Mouse (Mus musculus) layer of hippocampus, adult 11-12 months (tissue): Measurements from ENCODE around the gene Gm6793.
A peak's percentile ranks its signal among the peaks of the same experiment; 100 is the strongest.

ENCODE experiments used
- DNase-seq: peaks from one replicate; pipeline ENCODE4 v3.0.0; 2022; ENCODE audit warnings: low spot score

Gm6793 gene

DNA sequence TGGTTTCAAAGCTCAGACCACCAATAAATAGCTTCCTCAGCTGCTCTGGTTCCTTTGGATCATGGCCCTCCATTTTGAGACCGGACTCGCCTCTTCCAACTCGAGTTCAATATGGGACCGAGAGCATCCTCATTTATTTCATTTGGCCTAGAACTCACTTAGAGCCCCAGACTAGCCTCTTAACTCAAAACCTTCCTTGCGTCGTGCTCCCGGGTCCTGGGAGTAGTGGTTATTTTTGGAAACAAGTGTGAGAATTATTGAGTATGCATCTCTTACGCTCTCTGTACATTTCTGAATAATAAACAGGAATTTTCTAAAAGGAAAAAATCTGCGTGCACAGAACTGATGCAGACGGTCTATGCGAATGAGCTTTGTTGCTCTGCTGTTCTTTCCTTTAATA, at the start of gene Gm6793:
TSS of gene Gm6793 (minus strand) at position 101 of the 400 bp plus-strand sequence.
- DNase-seq: no peak

DNA sequence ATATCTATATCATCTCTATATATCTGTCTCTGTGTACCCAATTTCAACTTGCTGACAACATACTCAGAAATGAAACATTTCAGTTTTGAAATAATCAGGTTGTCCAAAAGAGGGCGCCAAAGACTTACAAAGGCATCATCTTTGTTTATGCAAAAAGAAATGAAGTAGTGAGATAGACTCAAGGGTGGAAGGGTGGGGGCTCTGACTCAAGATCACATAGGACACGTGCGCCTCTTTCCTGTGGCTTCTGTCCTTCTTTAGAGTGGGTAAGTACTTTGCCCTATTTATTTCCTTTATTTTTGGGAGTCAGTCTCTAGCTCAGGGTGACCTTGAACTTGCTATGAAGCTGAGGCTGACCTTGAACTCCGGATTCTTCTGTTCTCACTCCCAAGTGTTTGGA, 46.5 kb upstream of the Gm6793 start:
- peak; percentile 62 for DNase-seq

DNA sequence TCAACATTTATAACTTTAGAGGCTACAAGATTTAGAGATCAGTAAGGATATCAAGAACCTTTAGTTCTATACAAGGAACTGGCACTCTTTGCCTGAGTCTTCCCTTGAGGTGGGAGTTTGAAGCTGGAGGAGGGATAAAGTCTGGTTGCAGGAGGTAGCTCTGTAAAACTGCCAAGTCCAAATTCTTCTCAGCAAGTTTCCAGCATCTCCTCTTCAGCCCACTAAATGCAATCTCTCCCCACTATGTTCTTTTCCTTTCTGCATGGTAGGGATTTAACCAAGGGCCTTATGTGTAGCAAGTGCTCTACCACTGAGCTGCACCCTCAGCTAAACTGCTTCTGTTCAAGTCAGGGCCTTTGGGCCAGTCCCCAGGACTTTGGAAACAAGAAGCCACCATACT, 39.6 kb upstream of the Gm6793 start:
- no peak for DNase-seq

DNA sequence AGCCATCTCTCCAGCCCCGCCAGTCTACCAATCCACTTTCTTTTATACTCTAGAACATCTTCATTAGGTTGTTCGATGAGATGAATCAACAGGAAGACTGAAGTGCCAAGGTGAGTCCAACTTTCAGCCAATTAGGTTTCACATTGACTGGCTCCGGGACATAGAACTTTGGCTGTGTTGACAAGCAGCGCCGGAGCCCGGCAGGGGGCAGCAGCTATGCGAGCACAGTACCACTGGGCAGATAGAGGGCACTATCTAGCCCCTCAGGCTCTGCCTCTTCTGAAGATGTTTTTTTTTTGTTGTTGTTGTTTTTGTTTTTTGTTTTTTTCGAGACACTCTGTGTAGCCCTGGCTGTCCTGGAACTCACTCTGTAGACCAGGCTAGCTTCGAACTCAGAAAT, 36.7 kb upstream of the Gm6793 start:
- DNase-seq: no peak

DNA sequence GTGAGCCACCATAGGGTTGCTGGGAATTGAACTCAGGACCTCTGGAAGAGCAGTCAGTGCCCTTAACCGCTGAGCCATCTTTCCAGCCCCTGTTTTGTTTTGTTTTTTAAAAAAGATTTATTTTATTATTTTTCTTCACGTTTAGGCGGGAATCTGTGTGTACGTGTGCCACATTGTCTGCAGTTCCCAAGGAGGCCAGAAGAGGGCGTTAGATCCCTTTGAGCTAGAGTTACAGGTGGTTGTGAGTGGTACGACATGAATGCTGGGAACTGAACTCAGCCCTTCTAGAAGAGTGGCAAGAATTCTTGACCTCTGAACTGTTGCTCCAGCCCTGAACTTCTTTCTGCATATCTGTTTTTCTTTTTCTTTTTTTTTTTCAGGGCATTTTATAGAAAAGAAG, 35.1 kb upstream of the Gm6793 start:
- no peak for DNase-seq

DNA sequence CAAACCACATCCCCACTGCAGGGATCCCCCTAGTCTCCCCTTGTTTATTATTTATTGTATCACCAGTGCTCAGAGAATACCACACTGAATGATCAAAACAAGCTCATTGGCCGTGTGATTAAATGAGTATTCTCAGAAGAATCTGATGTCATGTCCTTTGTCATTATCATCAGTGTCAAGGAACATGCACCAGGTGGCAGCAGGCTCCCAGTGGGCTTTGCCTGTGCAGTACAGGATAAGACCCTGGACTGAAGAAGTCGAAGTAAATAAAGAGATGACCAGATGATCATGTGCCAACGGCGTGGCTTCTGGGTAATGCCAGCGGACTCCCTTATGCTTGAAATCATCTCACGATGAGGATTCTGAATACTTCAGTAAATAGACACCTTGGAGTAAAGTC, 33.5 kb upstream of the Gm6793 start:
- no peak for DNase-seq

DNA sequence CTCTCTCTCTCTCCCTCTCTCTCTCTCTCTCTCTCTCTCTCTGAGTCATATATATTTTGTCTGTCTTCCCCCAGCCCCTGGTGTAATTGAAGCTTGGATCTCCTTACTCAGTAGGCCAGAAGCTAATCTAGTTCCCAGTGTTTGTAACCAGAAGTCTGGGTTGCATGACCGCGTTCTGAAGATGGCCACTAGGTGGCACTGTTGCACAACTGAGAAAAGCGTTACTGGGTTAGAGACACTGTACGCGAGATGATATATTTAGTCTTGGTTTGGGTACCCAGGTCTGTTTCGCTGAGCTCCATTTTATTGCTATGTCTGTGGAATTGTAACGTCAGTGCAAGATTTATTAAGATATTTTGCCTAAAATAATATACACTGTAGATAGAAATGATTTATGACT, 31.1 kb upstream of the Gm6793 start:
- peak; percentile 86 for DNase-seq

DNA sequence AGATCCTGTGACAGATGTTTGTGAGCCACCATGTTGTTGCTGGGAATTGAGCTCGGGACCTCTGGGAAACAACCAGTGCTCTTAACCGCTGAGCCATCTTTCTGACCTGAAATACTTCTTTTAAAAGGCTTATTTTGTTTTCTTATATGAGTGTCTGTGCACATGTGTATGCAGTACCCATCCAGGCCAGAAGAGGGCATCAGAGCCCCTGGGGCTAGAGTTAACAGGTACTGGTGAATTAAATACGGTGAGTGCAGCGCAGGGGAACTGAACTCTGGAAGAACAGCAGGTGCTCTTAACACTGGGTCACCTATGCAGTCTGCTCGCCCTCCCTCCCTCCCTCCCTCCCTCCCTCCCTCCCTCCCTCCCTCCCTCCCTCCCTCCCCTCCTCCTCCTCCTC, 30.3 kb upstream of the Gm6793 start:
- no peak for DNase-seq

DNA sequence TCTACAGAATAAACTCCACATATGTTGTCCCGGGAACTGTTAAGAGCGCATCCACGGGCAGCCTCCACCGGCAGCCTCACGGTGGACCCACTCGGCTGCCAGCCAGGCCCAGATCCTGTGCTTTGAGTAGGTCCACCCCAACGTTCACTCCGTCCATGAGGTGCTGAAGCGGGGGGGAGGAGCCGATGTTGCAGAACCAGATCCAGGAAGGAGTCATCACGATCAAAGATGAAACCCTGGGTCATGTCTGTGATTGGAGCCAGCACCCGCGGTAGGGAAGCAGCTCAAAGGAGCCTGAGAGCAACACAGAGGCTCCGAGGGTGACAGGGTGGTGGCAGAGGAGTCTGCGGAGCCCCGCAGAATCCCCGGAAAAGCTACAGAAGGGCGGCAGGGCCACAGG, 22.7 kb upstream of the Gm6793 start:
- DNase-seq: no peak

DNA sequence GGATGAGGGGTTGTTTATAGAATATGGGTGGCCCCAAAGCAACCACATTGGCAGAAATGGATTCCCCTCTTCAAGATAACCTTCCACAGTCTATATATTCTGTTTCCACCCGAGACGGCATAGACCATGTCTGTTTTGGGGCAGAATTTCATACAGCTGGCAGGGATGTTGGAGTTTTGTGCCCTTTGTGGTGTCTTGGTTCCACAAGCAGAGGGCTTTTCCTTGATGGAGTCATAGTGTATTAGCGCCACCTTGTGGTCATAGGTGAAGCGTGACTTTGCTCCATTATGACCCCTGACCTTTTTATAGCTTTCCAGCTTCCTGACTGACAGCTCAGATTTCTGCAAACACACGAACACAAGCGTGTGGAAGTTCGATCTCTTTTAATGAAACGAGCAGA, 19.8 kb upstream of the Gm6793 start:
- DNase-seq: peak; percentile 25

DNA sequence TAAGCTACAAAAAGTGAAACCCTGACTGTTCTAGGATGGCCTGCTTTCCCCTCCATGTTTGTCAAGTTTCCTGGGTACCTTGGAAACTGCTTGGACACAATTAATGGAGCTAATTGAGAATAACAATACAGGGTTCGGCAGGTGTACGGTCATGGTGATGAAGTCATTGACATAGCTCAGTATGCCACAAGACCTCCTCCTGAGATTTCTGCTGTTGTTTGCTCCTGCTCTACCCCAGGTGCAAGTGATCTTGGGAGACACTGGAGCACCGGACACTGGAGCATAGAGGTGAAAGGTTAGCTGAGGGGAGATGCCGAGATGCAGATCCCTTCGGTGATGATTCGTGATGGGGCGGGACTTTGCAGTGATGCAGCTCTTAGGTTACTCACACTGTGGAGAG, 18.2 kb upstream of the Gm6793 start:
- DNase-seq: no peak

DNA sequence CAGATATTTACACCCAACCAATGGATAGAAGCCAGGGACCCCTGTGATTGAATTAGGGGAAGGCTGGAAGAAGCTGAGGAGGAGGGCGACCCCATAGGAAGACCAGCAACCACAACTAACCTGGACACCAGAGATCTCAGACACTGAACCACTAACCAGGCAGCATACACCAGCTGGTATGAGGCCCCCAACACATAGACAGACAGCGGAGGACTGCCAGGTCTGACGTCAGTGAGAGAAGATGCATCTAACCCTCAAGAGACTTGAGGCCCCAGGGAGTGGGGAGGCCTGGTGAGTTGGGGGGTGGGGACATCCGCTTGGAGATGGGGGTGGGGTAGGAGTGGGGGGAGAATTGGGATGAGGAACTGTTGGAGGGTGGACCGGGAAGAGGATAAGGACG, 15.8 kb upstream of the Gm6793 start:
- DNase-seq: no peak

DNA sequence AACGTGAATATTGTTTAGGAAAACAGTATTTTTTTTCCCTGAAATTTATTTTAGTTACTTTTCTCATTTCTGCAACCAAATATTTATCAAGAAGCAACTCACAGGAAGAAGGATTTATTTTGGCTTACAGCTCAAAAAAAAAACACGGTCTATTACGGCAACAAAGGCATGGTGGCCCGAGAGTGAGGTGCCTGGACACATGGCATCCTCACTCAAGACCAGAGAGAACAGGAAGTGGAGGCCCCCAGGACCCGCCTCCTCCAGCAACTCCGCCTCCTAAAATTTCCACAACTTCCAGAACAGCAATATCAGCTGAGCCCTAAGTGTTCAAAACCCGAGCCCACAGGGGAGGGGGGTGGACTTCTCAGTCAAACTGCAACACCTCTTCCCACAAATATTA, 14.6 kb upstream of the Gm6793 start:
- DNase-seq: no peak

DNA sequence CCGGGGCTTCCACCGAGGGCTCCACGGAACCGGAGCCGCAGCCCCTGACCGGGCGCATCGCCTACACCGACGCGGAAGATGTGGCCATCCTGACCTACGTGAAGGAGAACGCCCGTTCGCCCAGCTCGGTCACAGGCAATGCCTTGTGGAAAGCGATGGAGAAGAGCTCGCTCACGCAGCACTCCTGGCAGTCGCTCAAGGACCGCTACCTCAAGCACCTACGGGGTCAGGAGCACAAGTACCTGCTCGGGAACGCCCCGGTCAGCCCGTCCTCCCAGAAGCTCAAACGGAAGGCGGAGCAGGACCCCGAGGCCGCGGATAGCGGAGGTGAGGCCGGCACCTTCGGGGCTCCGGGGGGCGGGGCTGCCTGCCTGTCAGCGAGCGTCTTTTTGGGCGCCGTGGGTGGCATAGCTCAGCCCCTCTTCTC, 3.0 kb downstream of the Gm6793 start:
- peak; percentile 35 for DNase-seq

DNA sequence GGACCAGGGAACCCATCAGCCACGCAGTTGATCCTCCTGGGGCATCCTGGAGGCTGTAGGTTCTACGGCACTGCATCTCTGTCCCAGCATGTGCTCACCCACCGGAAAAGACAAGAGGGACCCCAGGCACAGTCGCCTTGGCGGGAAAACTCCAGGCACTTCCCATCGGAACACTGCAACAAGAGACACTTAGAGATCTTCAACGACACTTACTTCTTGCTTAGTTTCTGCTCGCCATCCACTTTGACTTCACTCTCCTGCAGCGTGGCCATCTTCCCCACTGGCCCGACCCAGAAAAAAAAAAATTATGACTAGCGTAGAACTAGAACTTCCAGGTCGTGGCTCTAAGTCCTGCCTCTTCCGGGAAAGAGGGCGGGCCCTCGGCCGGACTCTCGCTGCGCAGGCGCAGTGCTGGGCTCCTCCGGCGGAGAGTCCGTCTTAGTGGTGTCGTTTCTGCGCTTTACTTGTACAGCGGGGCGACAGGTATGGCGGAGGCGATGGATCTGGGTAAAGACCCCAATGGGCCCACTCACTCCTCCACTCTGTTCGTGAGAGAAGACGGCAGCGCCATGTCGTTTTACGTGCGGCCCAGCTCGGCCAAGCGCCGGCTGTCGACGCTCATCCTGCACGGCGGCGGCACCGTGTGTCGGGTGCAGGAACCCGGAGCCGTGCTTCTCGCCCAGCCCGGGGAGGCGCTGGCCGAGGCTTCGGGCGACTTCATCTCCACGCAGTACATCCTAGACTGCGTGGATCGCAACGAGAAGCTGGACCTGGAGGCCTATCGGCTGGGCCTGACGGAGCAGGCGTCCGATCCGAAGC, 3.6 kb downstream of the Gm6793 start, which contains the start of the genes Kars and Terf2ip:
TSS of gene Kars (minus strand) at position 327 of the 819 bp plus-strand sequence.
TSS of gene Terf2ip (plus strand) at position 402 of the 819 bp plus-strand sequence.
- DNase-seq: peak; percentile 90

DNA sequence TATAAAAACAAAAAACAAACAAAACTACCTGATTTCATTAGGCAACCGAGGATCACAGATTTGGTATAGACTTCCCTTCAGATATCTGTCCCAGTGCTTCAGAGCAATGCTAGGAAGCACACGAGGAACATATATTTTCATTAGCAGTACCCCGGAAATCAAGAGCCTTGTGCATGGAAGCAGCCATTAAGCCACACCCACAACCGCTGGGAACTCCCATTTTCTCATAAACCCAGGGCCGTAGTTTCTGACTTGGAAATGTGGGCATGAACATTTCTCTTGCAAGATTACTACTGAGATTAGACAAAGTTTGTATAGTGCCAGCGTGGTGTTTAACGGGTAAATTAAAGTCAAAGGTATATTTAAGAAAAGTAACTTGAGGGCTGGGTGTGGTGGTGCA, 5.3 kb downstream of the Gm6793 start:
- DNase-seq: no peak

DNA sequence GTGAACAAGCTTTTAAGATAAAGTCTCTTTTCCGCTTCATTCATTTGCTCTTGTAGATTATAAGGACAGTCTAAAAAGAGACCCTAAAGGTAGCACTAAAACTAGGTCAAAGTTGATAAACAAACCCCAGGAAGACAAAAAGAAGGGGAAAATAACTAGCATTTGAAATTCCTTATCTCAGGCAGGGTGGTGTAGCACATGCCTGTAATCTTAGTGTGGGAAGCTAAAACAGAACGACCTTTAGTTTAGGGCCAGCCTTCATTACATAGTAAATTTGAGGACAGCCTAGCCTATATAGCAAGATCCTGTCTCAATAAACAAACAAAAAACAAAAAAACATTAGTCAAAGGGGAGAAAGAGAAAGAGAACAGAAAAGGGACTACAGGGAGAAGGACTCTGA, 7.2 kb downstream of the Gm6793 start:
- no peak for DNase-seq

DNA sequence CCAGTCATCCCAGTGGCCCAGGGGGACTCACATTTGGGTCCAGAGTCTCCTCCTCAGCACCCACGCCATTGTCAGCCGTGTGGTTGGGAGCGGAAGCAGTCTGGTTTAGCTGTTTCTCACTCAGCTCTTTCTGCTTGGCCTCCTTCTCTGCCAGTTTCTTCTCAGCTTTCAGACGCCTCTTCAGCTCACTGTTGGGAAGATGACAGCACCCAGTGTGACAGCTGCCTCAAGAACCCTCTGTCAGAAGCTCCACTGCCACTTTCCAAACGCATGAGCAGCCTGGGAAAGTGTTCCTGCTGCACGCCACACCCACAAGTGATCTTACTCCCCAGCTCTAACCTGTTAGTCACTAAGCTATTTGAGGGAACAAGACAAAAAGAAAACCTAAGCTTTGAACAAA, 9.2 kb downstream of the Gm6793 start:
- no peak for DNase-seq

DNA sequence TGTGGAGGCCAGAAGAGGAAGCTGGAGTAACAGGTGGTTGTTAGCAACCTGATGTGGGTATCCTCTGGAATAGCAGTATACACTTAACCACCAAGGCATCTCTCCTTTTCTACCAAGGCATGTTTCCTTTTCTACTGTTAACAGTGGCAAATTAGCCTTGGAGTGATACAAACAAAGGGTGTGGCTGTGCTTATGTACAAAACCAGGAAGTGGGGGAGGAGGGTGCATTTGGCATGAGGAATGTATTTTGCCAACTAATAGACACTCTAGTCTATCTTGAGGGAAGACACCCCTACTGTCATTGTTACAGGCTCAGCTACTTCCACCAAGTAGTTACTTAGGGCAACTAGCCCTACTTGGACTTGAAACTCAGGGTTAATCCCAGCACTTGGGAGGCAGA, 10.1 kb downstream of the Gm6793 start:
- DNase-seq: no peak

DNA sequence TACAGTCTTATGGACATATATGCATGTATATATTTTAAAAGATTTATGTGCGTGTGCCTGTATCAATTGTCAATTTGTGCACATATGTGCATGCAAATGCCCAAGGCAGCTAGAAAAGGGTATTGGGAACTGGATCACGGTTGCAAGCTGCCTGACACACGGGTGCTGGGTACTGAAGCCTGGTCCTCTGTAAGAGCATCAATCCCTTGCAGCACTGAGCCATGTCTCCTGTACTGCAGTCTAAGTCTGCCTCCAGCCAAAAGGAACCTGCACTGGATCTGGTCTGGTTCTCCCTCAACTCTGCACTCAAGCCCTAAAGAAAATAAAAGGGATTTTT, 22.2 kb downstream of the Gm6793 start:
- DNase-seq: no peak

DNA sequence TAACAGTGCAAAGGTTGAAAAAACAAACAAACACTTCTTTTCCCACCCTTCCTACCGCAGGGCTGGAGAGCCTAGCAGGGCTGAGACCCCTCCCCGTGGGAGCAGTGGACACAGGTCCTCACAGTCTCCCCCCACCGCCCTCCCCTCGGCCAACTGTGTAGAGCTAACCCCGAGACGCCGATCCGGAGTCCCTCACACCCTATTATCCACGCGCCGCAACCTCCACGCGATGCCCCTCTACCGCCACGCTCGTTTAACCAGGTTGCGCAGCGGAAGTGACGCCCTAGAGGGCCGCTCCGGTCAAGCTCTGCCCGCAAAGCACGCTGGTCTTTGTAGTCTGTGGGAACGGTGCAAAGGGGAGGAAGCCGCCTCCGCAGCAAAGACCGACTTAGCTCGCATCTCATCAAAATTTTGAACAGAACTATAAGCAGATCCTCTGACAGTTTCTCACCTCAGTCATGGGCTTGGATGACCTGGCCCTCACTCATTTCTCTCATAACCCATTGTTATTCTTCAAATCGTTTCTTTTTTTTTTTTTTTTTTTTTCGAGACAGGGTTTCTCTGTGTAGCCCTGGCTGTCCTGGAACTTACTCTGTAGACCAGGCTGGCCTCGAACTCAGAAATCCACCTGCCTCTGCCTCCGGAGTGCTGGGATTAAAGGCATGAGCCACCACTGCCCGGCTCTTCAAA, 22.7 kb downstream of the Gm6793 start, which contains the start of gene Adat1:
TSS of gene Adat1 (minus strand) at position 290 of the 690 bp plus-strand sequence.
- peak; percentile 88 for DNase-seq

DNA sequence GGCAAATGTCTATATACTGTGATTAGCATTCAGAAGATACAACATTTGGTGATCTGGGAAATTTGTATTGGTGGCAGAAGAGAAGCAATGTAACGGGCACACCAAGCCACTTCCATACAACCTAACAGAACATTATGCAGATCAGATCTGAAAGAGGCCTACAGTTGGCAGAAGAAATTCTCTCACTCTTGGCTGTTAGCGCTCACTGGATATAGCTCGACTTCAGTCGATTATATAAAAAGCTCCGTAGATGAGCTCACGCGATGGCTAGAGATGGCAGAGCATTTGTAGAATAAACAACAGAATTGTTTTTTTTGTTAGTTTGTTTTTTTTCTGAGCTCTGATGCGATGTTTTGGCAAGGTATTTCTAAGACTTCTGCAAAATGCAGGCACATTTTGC, 23.6 kb downstream of the Gm6793 start:
- DNase-seq: no peak

DNA sequence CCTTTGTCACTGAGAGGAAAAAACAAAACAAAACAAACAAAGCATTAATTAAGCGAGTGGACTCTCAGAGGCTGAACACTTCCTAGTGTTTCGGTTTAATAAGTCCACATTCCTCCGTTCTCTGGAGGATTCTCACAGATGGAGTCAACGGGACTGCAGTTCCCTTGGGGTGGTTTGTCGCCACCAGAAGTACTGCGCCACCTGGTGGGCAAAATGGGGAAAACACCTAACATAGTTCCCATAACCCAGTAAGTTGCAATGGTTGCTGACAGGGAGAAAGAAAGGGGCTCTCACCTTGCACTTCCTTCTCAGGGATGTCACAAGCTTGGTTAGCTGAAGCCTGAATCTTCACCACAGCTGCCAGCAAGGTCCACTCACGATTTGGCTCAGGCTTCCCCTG, 24.9 kb downstream of the Gm6793 start:
- peak; percentile 83 for DNase-seq

DNA sequence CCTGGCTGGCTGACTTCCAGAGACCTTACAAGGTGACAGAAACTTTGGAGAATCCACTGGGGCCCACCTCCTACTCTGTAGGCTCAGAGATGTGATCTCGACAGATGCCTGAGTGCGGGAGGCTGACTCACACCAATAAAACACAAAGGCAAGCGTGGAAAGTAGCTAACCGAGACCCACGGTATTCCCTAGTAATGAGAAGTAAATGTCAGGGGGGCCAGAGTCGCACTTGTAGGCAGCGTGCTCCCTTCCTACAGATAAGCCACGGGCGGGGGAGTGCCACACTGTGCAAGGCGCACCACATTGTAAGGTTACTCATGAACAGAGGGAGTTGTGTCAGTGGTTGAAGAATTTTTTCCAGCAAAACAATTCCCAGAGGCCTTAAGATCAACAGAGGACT, 30.3 kb downstream of the Gm6793 start:
- DNase-seq: no peak
